Mouse (Mus musculus) heart, adult 2 months (tissue): ENCODE results near the gene Wwc2.

ENCODE experiments used
- CTCF ChIP-seq: fragments of 200-600 bp; IDR thresholded peaks from 2 replicates; pipeline ENCODE4 v1.8.1; 2022; ENCODE audit warnings: antibody characterized with exemption, mild to moderate bottlenecking, moderate library complexity
- EP300 ChIP-seq: fragments of 200-500 bp; IDR thresholded peaks from 2 replicates; pipeline ENCODE4 v1.6.1; 2011; ENCODE audit warnings: low read depth, low read length, control low read depth; ENCODE audit not compliant: insufficient read depth
- POLR2A ChIP-seq: fragments of 200-500 bp; IDR thresholded peaks from 2 replicates; pipeline ENCODE4 v1.6.1; 2011; ENCODE audit warnings: mild to moderate bottlenecking, low read depth, low read length, control low read depth; ENCODE audit not compliant: insufficient read depth

GRCm38 (mm10) chr8:47791986-47792385, 198.7 kb downstream of the Wwc2 start:
- TF ChIP-seq CTCF (no peak), EP300 (no peak), POLR2A (no peak)
